Mouse (Mus musculus) G1E (cell line): Measurements from ENCODE around the gene S100a6. TPM values are rescaled to one million over a fixed set of nuclear protein-coding genes. Genes with fewer than 3 reads are reported as not detected.

Experiments
- ATAC-seq: 2 replicates; pipeline ENCODE4 v1.8.0; 2016; ENCODE audit warnings: mild to moderate bottlenecking; ENCODE audit not compliant: insufficient number of reproducible peaks, poor library complexity, low FRiP score, severe bottlenecking; ENCODE audit errors: extremely low read depth
- DNase-seq: peaks from one replicate; pipeline ENCODE4 v3.0.0; 2012; ENCODE audit warnings: low spot score
- H3K27me3 ChIP-seq: 2 replicates; pipeline ENCODE4 v1.6.1; 2012; ENCODE audit warnings: mild to moderate bottlenecking, low read length, inconsistent platforms; ENCODE audit not compliant: insufficient read depth
- H3K36me3 ChIP-seq: replicated peaks from 2 replicates; pipeline ENCODE3; 2012; ENCODE audit warnings: mild to moderate bottlenecking, inconsistent platforms
- H3K4me1 ChIP-seq: 2 replicates; pipeline ENCODE4 v1.6.1; 2012; ENCODE audit warnings: low read depth, low read length, inconsistent platforms, mixed read lengths; ENCODE audit not compliant: insufficient read depth
- H3K4me3 ChIP-seq: 2 replicates; pipeline ENCODE4 v1.5.1; 2012; ENCODE audit warnings: low read depth, mild to moderate bottlenecking, inconsistent platforms, low read length, moderate library complexity, mixed read lengths
- H3K9me3 ChIP-seq: replicated peaks from 2 replicates; pipeline ENCODE4 v1.6.1; 2012; ENCODE audit warnings: inconsistent platforms
- CTCF ChIP-seq: IDR thresholded peaks from 2 replicates; pipeline ENCODE4 v1.5.1; 2012; ENCODE audit warnings: low read depth, low read length, inconsistent platforms, mixed read lengths
- GATA1 ChIP-seq: IDR thresholded peaks from 2 replicates; pipeline ENCODE4 v1.6.1; 2012; ENCODE audit warnings: borderline replicate concordance, low read length, inconsistent platforms, mixed read lengths
- GATA2 ChIP-seq: IDR thresholded peaks from 2 replicates; pipeline ENCODE4 v1.6.1; 2012; ENCODE audit warnings: low read depth, low read length, inconsistent platforms, borderline replicate concordance
- POLR2AphosphoS5 ChIP-seq: IDR thresholded peaks from 2 replicates; pipeline ENCODE4 v1.6.1; 2012; ENCODE audit warnings: low read depth, low read length, inconsistent platforms; ENCODE audit not compliant: insufficient replicate concordance
- TAL1 ChIP-seq: conservative IDR thresholded peaks from 2 replicates; pipeline ENCODE4 v1.6.1; 2012; ENCODE audit warnings: low read depth, low read length, inconsistent platforms, mixed read lengths
- polyA plus RNA-seq: library from polyadenylated mRNA; stranded (reverse); fragments of >175 nt; gene quantifications from 2 replicates; pipeline ENCODE4 v1.2.3, GENCODE M21; 2012
- total RNA-seq, 2 experiments: library from RNA; stranded (forward) in 1 of 2; stranded (reverse) in 1 of 2; fragments of 200-1000 nt in 1 of 2; fragments of >200 nt in 1 of 2; fragmentation: Nextera tagmentation in 1 of 2; gene quantifications; 2 replicates each; pipeline ENCODE4 v1.2.3; 2014 to 2017

Gene S100a6
- total and polyA plus RNA-seq, 3 experiments, result not detected

DNA sequence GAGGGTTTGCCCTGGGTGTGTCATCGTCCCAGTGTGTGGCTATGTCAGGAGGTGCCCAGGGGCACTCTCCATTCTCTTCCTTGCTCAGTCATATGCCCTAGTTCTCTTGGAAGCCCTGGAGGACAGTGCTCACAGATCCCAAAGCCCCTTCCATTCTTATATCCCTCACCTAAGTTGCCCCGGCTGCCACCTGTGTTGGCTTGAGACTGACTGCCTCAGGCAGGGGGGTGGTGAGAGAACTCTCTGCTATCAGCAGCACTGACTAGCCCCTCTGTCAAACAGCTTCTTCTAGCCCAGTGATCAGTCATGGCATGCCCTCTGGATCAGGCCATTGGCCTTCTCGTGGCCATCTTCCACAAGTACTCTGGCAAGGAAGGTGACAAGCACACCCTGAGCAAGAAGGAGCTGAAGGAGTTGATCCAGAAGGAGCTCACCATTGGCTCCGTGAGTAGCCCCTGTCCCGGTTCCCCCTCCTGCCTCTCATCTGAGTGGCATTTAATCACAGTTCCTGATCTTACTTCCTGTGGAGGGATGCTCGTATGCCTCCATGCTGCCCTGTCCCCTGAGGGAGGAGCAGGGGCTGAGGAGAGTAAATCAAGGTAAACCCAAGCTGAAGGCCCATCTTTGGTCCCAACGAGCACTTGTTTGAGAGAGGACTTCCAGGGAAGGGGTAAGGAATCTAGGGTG lies 922 bp downstream of the S100a6 start:
- H3K9me3 ChIP-seq, result no peaks in the 10 kb centered on the region
- ATAC-seq (no peak), DNase-seq (no peak)
- H3K4me1 ChIP-seq, result peaks cover 4% of the 10 kb centered on the region
- no peak overlapping the region for H3K4me3 ChIP-seq
- peaks cover 15% of the 10 kb centered on the region for H3K27me3 ChIP-seq
- TF ChIP-seq CTCF (no peak), POLR2AphosphoS5 (no peak), GATA2 (no peak), TAL1 (no peak), GATA1 (no peak)
- H3K36me3 ChIP-seq, result no peaks in the 10 kb centered on the region

DNA sequence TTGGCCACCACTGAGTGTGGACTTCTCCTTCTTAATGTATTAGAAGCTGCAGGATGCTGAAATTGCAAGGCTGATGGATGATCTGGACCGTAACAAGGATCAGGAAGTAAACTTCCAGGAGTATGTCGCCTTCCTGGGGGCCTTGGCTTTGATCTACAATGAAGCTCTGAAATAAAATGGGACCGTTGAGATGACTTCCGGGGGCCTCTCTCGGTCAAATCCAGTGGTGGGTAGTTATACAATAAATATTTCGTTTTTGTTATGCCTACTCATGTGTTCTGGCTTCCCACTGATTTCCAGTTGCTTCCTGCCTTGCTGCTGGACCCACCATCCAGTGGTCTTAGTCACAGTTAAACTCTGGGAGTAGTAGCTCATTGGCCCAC lies 1.5 kb downstream of the S100a6 start:
- Histone ChIP-seq H3K27me3 (peaks cover 13% of the 10 kb centered on the region), H3K9me3 (no peaks in the 10 kb centered on the region), H3K4me1 (peaks cover 4% of the 10 kb centered on the region), H3K36me3 (no peaks in the 10 kb centered on the region), H3K4me3 (no peak overlapping the region)
- TF ChIP-seq GATA2 (no peak), TAL1 (no peak), POLR2AphosphoS5 (no peak), CTCF (no peak), GATA1 (no peak)
- DNase-seq, result no peak
- no peak for ATAC-seq

DNA sequence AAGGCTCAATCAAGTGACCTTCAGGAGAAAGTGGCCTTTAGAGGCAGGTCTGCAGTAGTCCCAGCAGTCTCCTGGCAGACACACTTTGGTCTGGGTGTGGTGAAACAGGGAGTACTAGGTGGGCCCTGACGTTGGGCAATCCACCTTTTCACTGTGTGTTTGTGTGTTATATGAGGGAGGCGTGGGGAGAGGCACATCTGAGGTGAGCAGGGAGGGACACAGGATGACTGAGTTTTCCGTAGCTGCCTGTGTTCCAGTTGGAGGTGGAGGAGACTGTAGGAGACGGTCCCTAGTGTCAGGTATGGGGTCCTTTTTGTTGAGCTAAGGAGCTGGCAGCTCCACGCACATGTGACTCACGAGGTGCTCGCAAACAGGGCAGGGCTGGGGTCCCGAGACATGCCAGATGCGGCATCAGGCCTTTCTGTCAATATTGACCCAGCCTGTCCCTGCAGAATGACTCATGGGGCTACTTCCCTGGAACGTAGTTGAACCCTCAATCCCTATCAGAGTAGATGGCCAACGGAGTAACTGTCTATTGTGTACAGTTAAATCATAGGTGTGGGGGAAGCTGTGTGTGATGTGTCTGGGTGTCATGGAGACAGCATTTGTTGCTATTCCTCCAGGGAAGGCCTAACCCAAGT lies 2.0 kb downstream of the S100a6 start:
- TF ChIP-seq GATA2 (no peak), TAL1 (no peak), CTCF (no peak), GATA1 (no peak), POLR2AphosphoS5 (no peak)
- no peak overlapping the region for H3K4me3 ChIP-seq
- H3K9me3 ChIP-seq, result no peaks in the 10 kb centered on the region
- no peak for DNase-seq
- peaks cover 4% of the 10 kb centered on the region for H3K4me1 ChIP-seq
- peaks cover 13% of the 10 kb centered on the region for H3K27me3 ChIP-seq
- H3K36me3 ChIP-seq, result no peaks in the 10 kb centered on the region
- ATAC-seq, result no peak

DNA sequence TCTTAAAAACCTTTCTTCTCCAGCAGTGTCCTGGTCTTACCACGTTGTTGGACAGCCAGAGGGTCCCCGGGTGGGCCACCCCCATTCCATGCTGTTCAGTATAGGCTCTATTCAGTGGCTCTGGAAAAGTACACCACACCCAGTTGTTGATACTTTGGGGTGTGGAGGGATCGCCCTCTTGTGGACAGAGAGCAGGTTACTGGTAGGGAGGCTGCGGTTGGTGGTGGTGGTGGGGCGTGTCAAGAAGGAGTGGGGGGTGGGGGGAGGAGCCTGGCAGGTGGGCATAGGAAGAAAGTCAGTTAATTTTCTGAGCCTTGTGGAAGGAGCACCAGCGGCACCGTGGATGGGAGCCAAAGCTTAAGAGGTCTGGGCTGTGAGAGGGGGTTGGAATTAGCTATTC lies 2.7 kb downstream of the S100a6 start:
- no peak for TF ChIP-seq CTCF
- TF ChIP-seq TAL1, result no peak
- no peak for TF ChIP-seq POLR2AphosphoS5
- no peak for TF ChIP-seq GATA1
- no peak for TF ChIP-seq GATA2
- H3K36me3 ChIP-seq, result no peaks in the 10 kb centered on the region
- no peak overlapping the region for H3K4me3 ChIP-seq
- no peak for ATAC-seq
- no peaks in the 10 kb centered on the region for H3K9me3 ChIP-seq
- H3K27me3 ChIP-seq, result peaks cover 13% of the 10 kb centered on the region
- DNase-seq, result peak; percentile 39
- peaks cover 4% of the 10 kb centered on the region for H3K4me1 ChIP-seq

DNA sequence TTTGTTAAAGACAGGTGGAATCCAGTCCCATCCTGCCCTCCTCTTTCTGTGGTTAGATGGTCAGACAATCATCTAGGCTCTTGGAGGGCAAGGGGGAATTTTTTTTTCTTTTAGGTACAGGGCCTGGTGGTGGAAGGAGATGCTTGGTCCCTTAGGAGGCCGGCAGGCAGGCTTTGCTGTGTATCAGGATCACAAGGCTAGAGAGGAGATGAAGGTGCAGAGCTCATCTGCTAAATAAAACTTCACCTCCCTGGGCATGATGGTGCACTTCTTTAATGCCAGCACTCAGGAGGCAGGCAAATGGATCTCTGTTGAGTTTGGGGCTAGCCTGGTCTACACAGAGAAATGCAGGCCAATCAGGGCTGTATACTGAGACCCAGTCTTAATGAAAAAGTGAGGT lies 3.2 kb downstream of the S100a6 start:
- Histone ChIP-seq H3K27me3 (peaks cover 13% of the 10 kb centered on the region), H3K4me3 (no peak overlapping the region), H3K4me1 (peaks cover 4% of the 10 kb centered on the region), H3K9me3 (no peaks in the 10 kb centered on the region), H3K36me3 (no peaks in the 10 kb centered on the region)
- TF ChIP-seq TAL1 (no peak), CTCF (no peak), POLR2AphosphoS5 (no peak), GATA1 (no peak), GATA2 (no peak)
- DNase-seq (no peak), ATAC-seq (no peak)

DNA sequence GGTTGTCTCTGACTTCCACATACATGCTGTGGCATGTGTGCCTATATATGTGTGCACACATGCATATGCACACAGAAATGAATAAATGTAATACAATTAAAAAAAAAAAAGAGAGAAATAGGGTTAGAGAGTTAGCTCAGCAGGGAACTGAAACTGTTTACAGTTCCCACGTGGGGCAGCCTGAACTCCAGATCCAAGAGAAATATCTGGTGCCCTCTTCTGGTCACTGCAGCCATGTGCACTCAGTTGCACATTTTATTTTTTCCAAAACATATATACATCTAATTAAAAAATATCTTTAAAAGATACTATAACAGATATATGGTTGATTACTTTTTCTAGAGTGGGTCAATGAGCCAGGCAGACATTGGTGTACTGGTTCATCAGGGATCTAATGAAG lies 4.9 kb downstream of the S100a6 start:
- Histone ChIP-seq H3K9me3 (no peaks in the 10 kb centered on the region), H3K4me3 (no peak overlapping the region), H3K36me3 (no peaks in the 10 kb centered on the region), H3K27me3 (peaks cover 13% of the 10 kb centered on the region), H3K4me1 (peaks cover 4% of the 10 kb centered on the region)
- no peak for ATAC-seq
- no peak for DNase-seq
- TF ChIP-seq CTCF, result no peak
- no peak for TF ChIP-seq GATA2
- no peak for TF ChIP-seq POLR2AphosphoS5
- no peak for TF ChIP-seq TAL1
- TF ChIP-seq GATA1, result no peak
